Mouse (Mus musculus) Muller cell, postnatal 12 days (primary cell): ENCODE data around the gene Acan.

Experiments
- DNase-seq: peaks from one replicate; pipeline ENCODE4 v3.0.0-alpha.2; 2015; ENCODE audit errors: inconsistent ontology term

The Acan gene

DNA sequence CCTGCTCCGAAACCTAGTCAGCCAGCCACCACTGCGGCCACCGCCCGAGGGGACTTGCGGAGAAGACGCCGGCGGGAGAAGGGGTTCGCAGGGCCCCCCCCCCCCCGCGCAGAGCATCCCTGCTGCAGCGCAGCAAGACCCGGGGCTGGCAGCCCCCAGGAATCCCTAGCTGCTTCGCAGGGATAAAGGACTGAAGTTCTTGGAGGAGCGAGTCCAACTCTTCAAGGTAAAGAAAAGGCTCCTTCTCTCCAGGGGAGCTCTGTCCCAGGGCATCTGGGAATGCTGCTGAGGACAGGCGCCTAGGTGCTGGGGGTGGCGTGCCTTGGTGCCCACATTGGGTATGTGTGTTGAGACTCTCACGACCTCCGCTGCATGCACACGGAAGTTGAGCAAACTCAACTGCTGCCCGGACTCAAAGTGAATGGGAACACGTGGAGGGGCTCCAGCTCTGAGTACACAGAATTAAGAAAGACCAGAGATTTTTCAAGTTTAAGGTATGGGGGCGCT lies at the start of gene Acan:
Acan (plus strand) TSS at position 101 of the 507 bp plus-strand sequence.
- peak; percentile 11 for DNase-seq

DNA sequence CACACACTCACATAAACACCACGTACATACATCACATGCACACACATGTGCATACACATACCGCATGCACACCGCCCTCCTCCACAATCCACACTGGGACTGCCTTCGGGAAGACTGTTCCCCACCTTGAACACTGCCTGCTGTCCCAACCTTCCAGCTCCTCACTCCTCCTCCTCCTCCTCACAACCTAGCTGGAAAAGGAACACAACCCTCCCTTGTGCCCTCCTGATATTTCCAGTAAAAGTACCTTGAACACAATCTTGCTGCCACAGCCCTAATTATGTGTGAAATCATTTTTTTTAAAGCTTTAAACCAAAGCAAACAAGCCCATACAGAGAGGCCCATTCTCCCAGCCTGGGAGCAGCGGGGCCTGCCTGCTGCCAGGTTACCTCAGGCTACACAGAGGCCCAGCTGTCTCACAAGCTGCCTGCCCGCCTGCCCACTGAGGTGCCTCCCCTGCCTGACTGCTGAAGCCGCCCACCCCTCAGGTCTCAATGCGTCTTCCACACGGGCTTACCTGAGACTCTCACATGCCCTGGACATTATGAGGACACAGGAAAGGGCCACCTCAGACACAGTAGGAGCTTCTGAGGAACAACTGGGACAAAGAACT lies 31.9 kb upstream of the Acan start:
- DNase-seq: no peak

DNA sequence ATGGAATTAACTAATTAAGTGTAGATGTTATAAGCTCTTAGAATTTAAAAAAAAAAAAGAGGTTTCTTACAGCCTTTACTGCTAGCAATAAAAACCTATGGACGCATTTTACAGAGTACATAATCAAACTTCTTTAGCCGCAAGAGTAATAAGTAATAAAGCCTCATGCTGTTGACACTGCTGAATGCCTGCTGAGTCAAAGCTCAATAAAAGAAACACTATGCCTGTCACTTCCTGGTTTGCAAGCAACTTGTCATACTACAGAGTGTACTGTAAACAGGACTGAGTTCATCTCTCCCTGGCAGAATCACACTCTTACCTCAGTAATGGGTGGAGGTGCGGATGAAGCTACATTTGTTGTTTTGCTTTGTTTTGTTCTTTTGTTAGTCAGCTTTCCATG lies 24.1 kb upstream of the Acan start:
- DNase-seq: no peak

DNA sequence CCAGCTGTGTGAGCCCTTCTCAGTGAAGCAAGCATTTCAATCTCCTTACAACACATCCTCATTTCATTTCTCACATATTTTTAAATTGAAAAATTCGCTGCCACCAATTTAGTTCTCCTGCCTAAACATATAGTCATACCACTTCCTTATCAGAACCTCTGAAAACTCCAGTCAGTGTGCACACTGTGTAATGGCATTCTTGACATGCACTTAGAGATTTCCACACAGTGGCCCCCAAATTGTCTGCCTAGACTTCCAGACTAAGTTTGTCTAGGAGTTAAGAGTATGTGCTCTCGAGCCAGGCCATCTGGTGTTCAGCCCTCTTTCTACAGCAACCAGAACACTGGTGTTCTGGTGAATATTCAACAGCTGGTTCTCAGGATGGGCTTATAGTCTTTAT lies 19.5 kb upstream of the Acan start:
- no peak for DNase-seq

DNA sequence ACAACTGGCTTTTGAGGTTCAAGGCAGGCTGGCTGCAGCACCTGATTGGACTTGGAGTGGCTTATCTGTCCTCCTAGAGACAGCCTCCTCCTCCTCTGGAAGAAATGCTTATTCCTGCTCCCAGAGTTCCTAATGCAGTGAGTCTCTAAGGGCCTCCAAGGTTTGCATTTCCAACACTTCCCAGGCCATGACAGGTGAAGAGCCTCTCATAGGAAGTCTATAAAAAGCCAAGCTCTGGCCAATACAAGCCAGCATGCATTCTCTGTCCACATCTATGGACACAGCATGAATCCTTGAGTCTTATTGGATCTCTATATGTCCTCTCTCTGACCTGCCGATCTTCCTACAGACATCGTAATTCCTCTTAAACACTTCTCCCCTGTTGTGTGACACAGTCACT lies 18.8 kb upstream of the Acan start:
- DNase-seq: no peak

DNA sequence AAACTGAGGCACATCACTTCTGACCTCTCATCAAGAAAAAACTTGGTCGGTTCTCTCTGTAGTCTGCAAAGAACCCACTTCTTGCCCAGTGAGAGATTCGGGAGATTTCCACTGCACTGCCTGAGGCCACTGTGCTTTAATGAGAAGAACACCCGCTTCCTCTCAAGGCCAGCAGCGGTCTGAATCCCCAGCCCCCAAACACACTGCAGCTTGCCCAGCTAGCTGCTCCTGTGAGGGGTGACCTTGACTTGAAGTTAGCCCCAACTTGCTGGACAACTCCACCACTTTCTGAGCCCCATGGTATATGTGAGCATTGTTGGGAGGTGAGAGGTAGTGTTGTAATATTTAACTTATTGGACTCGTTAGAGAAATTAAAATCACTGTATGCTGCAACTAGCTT lies 1.2 kb upstream of the Acan start:
- no peak for DNase-seq

DNA sequence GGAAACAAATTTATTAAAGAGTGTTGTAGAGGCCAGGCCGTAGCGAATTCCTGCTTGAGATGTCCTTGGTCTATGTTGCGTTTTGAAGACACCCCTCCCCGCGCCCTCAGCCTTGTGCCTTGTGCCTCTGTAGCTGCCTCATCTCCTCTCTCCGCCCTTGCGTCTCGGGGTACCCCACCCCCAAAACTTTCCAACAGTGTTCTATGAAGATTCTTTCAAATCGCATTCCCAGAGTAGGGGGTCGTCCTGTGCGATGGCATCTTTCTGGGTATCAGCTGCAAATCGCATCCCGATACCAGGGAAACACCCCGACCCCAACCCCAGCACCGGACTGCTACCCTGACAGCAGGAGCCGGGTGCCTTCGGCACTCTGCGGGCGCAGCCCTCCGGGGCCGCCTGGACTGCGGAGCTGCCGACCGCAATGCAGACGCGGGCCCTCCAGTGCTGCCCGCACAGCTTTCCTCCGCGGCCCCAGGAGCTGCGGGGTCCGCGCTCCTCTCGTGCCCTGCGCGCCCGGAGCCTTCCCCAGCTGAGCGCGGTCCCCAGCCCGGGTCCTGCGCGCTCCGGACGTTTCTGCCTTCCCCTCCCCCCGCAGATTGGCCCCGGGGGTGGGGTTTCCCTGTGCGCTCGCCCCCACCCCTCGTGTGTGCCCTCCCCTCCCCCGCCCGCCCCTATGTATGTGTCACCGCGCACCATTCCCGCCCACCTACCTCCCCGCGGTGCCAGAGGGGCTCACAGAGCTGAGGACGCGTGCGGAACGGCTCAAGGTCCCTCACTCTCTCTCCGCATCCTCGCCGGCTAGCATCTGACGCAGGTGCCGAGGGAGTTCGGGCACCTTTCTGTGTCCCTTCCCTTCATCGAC lies 531 bp upstream of the Acan start:
- peak; percentile 11 for DNase-seq

DNA sequence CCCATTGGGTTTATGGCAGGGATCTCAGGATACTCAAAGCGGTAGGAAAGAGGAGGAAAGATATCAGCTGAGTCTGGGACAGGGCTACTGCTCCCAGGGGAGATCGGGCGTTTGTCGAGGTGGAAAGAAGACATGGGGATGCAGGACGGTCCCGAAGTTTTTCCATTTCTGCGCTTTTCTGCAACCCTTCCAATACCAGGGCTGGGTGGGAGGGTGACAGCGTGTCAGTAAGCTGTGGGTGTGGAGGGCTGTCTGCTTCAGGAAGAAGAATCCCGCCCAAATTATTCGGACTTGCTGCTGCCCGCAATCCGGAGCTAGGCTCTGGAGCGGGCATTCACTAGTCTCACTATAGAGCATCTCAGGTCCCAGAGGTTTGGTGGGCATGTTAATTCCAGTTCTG lies 828 bp downstream of the Acan start:
- DNase-seq: no peak

DNA sequence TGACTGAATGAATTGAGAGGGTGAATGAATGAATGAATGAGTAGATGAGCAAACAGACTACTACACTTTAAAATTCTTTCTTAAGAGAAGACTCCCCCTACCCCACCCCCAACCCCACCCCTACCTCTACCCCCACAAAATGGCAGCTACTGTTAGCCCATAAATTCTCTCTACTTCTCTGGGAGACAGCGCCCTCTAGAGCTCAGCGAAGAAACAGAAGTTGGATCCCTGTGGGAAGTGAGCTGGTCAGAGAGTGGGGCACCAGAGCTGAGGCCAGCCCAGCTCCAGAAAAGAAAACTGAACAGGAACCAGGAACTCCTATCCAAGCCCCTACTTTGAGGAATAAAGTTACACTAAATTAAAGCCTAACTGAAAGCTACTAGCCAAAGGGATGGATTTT lies 5.3 kb downstream of the Acan start:
- no peak for DNase-seq

DNA sequence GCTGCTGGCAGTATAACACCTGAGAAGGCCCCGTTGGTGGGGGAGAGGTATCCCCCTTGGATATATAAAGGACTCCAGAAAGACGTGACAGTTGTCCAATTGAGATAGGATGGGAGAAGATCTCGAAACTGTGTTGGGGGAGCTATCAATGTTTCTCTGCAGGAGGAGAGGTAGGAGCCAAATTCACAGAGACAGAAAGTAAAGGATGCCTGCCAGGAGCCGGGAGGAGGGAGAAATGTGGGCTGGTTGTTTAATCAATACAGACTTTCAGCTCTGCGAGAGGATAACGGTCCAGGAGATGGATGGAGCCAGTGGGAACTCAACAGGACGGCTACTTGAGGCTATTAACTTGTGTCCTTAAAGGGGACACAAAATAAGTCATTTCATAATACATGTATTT lies 14.2 kb downstream of the Acan start:
- DNase-seq: no peak

DNA sequence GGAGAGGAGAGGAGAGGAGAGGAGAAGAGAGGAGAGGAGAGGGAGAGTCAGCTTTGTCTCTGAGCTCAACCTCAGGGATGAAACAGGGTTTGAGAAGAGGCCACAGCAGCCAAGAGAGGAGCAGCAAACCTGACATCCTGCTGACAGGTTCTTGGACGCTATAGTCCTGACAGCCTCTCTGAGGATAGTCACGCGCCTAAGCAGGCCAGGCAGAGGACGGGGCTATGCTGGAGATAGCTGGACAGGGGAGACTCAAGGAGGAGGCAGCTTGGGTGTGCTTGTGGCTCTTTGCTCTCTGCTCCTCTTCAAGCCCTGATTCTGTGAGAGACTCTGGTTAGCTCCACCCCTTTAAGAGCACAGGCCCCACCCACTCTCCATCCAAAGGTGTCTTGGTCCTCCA lies 14.9 kb downstream of the Acan start:
- DNase-seq: no peak

DNA sequence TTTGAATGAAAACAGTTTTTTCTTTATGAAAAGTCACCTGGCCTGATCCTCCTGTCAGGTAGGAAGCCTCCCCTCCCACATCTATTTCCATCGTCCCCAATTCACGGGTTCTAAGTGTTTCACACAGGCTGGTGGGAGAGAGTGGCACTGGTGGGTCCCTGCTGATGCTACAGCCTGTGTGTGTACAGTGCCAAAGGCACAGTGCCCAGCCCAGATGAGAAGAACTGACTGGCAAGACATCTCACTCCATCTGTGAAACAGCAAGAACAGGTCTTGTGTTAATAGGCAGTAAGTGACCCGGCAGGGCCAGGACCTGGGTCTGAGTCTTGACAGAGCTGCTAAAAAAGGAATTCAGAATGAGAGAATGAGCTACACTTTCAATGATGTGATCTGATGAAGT lies 25.9 kb downstream of the Acan start:
- no peak for DNase-seq

DNA sequence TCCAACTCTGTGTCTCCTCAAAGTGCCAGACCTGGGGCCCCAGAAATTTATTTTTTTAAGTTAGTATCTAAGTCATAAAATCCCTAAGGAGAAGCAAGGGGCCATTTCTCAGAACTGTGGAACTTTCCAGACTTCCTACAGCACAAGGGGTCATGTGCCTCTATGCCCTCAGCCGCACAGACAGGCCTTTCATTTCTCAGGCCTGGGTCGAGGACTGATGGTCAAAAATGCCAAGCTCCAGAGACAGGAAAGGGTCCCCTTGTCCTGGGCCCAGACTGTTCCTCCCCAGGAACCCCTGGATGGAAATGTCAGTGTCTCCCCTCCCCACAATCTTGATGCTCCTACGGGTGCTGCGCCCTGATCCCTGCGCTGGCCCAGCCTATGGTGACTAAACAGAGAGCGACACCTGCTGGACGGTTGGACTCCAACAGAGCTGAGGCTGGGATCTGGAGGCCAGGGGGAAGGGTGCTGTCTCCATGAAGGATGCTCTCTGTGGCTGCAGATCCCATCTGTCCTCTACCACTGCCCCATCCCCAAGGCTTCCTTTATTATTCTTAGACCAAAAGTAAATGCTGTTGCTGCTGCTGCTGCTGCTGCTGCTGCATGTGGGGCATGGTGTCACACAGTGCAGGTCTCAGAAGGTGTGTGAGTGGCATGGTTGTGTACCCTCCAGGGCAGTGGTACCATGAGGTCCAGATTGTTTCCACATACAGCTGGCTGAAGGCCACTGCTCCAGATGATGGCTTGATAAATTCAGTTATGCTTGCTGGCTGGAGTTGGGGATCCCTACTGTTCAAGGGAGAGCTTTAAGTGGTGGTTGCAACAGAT lies 27.5 kb downstream of the Acan start:
- peak; percentile 53 for DNase-seq

DNA sequence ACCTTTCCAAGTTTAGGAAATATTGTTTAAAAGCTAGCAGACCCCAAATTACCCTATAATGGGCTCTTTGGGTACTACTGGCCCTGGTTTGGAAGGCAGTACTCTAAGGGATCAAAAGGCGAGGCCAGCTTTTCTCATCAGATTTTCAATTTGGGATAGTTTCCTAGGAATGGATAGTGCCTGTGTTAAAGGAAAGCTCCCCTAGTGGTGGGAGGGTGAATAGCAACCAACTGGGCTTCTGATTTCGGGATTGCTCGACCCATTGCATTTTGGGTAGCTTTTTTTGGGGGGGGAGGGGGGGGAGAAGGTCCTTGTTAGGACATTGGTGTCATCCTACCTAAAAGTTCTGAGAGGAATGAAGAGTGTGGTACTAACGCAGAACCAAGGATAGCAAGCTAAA lies 35.8 kb downstream of the Acan start:
- no peak for DNase-seq

DNA sequence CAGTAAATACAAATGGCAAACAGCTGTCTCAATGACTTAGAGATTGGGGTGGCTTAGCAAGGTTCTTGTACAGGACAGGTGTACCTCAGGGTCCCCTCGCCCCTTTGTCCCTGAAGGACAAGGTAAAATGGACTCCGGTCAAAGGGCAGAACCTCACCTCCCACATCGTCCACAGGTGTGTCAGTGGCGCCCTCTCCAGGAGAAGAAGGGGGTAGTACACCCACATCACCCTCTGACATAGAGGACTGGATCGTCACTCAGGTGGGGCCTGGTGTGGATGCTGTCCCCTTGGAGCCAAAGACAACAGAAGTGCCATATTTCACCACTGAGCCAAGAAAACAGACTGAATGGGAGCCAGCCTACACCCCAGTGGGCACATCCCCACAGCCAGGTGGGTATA lies 43.2 kb downstream of the Acan start:
- DNase-seq: no peak

DNA sequence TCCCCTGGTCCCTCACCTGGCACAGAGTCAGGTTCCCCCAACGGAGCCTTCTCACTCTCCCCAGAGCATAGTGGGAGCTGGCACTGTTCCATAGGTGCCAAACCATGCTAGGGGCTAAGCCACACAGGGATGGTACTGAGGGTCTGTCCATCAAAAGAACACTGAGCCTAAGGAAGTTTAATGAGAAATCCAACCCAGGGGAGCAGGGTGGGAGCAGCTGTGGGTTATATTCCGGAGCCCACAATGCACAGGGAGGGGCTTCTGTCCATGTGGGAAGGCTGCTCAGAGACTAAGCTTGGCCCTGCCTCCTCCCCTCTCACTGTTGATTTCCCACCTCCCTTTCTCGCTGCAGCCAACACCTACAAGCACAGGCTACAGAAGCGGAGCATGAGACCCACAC lies 60.6 kb downstream of the Acan start:
- no peak for DNase-seq

DNA sequence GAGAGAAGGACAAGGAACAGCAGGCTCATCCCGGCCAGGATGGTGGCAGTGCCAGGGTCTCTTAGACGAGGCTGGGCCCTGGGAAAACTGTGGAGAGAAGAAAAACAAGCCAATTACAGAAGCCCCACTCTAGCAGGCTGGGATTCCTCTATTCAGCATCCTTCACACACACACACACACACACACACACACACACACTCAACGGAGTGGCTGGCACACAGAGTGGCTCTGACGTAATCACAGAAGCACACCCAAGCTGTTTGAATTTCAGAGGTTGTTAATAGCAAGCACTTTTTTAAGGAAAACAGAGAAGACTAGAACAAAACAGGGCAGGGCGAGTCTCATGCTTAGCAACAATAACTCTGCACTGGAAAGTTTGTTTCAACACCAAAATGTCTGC lies 70.2 kb downstream of the Acan start:
- no peak for DNase-seq

DNA sequence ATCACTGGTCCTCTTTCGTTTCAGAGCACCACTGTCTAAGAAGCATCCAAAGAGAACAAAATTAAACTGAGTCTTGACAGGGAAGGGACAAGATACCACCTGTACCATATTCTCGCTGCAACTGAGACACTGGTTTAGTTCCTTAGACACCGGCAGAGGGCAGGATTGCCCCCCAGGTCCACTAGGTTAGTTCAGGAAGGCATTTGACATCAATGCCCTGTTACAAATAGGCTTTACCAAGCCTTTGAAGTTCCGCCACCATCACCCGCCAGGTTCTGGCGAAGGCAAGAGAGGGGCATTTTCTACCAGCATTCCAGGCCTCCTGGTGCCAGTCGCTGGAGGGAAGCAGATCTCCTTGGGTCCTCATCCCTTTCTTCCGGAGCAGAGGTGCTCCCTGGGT lies 76.6 kb downstream of the Acan start:
- no peak for DNase-seq

DNA sequence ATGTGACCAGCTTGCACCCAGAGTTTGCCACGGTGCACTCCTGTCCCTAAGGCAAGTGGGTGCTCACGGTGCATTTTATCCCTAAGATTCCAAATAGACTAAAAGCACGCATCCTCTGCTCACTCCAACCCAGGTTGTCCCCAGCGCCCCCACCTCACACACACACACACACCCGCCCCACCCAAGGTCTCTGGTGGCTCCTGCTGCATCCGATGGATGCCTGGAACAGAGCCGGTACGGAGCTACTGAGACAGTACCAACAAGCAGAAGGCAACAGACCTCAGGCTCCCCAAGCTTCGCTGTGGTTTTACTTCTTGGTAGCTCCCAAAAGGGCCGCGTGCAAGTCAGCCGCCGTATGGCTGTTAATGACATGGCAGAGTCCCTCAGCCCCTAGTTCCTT lies 77.1 kb downstream of the Acan start:
- DNase-seq: no peak

DNA sequence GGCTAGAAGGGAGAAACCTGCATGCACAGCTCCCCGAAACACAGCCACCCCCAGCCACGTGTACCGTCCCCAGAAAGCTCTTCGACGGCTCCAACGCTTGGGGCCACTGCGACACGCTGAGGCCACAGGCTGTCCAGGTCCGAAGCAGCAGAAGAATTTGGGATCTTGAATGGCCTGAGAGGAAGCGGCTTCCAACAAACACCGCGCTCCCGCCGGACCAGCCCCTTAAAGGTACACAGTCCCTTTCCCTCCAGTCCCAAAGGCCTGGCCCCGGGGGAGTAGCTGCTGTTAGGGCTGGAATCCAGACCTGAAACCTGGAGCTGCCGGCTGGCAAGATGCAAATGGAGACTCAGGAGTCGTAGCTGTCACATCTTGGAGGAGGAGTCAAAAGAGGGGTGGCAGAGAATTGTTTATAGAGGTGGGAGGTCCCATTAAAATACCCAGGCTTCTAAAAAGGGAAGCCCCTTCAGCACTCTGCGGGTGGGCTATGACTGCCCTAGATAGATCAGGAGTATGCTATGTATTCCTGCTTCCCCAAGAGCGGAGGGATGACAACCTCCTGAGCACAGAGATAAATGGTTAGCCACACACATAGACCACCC lies 77.7 kb downstream of the Acan start, which contains the start of gene Hapln3:
Hapln3 (minus strand) TSS at position 176 of the 602 bp plus-strand sequence.
- peak; percentile 58 for DNase-seq

DNA sequence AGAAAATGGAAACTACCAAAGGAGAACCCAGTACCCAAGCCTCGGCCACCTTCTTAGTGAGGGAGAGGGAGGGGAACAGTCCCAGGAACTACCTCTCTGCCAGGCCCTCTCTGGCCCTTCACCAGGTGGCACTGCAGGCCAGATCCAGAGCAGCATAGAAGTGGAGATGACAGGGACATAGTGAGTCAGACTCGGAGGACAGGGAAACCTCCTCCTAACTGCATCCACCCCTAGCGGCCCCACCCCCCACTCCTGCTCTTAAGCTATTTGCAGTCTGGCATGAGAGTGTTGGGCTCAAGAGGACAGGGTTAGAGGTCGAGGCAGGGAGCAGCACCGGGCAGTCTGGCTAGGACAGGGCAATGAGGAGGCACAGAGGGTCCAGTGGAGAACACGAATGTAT lies 80.1 kb downstream of the Acan start:
- peak; percentile 51 for DNase-seq

DNA sequence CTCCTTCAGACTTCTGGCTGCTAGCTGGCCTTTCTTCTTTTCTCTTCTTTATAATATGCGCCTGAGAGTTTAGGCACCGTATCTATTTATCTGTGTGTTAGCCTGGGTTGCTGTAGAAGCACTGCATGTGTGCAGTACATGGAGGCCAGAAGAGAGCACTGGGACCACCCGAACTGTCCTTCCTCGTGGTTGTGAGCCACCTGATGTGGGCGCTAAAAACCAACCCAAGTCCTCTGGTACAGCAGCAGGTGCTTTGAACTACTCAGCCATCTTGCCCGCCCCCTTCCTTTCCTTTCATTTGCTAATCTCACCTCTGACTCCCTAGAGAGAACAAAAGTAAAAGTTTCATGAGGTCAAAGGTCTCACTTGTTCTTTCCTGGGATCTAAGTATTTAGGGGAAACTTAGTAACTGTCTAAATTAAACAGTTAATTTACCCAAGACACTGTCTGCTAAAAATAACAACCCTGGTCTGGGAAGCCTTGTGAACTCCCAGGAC lies 86.1 kb downstream of the Acan start:
- no peak for DNase-seq
